Mouse (Mus musculus): ENCODE measurements around the gene Nfia.

GRCm38 (mm10) chr4:97816001-97816400, 43.5 kb downstream of the Nfia start:
- TF ChIP-seq ZC3H11A (IDR thresholded peaks at IDR 0.05; ENCODE audit: borderline replicate concordance, low read depth, low read length): no peak
- TF ChIP-seq ZNF384 (IDR thresholded peaks at IDR 0.05; ENCODE audit: low read depth, low read length): no peak
- no peak for TF ChIP-seq MAFK (IDR thresholded peaks at IDR 0.05; ENCODE audit: insufficient read depth, low read depth, low read length)

Data from ES-E14 (cell line).